Comparison of ENCODE assay signal across 8 mouse cellular contexts in the genomic region with DNA sequence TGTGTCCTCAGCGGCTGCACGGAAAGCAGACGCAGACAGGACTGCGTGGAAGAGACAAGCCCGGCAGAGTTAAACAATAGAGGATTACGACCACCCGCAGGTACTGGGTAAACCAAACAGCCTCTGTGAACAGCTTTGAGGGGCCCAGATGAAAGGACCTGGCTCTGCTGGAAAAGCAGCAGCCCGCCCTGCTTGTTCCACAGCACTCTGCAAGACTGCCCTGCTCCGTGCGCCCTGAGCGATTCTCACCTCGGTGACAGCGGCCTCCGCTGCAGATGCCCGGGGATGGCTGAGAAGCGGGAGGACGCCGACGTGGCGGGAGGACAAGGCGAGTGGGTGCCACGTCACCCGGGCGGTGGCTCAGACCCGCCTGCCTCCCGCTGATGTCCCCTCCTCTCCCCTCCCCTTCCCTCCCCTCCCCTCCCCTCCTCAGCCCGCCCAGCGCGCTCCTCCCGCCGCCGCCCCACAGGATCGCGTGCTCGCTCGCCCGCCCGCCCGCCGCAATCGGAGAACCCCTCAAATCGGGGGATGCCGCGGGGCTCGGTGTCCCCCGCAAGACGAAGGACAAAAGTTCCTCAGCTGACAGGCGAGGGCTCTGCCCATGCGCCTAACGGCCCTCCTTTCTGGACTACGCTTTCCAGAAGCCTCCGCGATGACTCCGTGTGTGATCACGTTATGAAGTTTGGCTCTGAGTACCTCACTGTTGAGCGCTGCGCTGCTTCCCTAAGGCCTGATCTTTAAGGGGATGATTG. TPM values are rescaled to one million over a fixed set of nuclear protein-coding genes. Genes with fewer than 3 reads are reported as not detected.
DNase-seq lines count a peak whose midpoint lies in the region; ATAC-seq and TF ChIP-seq lines count a peak whose summit lies in the region.

Gene Zfp9, minus strand, starts transcription at position 364 of the 752 bp plus-strand sequence.

- H3K36me3 ChIP-seq in heart, embryonic 12.5 days: peaks cover 14% of the 10 kb centered on the region
- no peaks in the 10 kb centered on the region for H3K36me3 ChIP-seq in kidney, postnatal 0 days (ENCODE audit: insufficient read depth, low read length)
- H3K36me3 ChIP-seq in liver, adult 2 months (ENCODE audit: control insufficient read depth, insufficient read depth, low read length): peaks cover 4% of the 10 kb centered on the region; the same call in 1 of the 2 replicates
- H3K36me3 ChIP-seq in myocyte (ENCODE audit: control insufficient read depth, insufficient read depth): peaks cover 8% of the 10 kb centered on the region

- peak within 1 kb of the TSS; percentile 72 for H3K4me2 ChIP-seq in heart, embryonic 12.5 days
- peak within 1 kb of the TSS; percentile 69 for H3K4me2 ChIP-seq in kidney, postnatal 0 days (ENCODE audit: low read length)
- H3K4me2 ChIP-seq in myocyte (ENCODE audit: low read depth): peak within 1 kb of the TSS; percentile 94

- H3K27me3 ChIP-seq in heart, embryonic 12.5 days (replicated peaks): no peaks in the 10 kb centered on the region
- no peaks in the 10 kb centered on the region for H3K27me3 ChIP-seq in kidney, postnatal 0 days (ENCODE audit: insufficient read depth, low read length)
- no peaks in the 10 kb centered on the region for H3K27me3 ChIP-seq in liver, adult 2 months (ENCODE audit: control insufficient read depth, insufficient read depth, low read length)
- H3K27me3 ChIP-seq in myocyte (ENCODE audit: control insufficient read depth, insufficient read depth, insufficient read length): no peaks in the 10 kb centered on the region

- TF ChIP-seq POLR2A in embryonic fibroblast, embryonic 13.5 days (IDR thresholded peaks at IDR 0.05; ENCODE audit: low read depth, low read length): peak; percentile 96
- TF ChIP-seq POLR2A in liver, adult 2 months (IDR thresholded peaks at IDR 0.05; ENCODE audit: extremely low read depth, insufficient read depth, low read length): peak; percentile 73
- TF ChIP-seq POLR2A in myocyte (IDR thresholded peaks at IDR 0.05; ENCODE audit: insufficient read length, low read depth): peak; percentile 99

- peak; percentile 92 for ATAC-seq in heart, embryonic 12.5 days (ENCODE audit: insufficient number of reproducible peaks, low FRiP score)
- peak; percentile 84 for ATAC-seq in kidney, postnatal 0 days (replicated peaks; ENCODE audit: low FRiP score, low read depth)

- H3ac ChIP-seq in myocyte (ENCODE audit: control insufficient read depth, insufficient read length): peak within 1 kb of the TSS; percentile 3

- H3K4me3 ChIP-seq in embryonic fibroblast, embryonic 13.5 days (ENCODE audit: insufficient read depth, low read length): peak within 1 kb of the TSS; percentile 96
- peak within 1 kb of the TSS; percentile 61 for H3K4me3 ChIP-seq in heart, embryonic 12.5 days
- peak within 1 kb of the TSS; percentile 51 for H3K4me3 ChIP-seq in kidney, postnatal 0 days (replicated peaks; ENCODE audit: low read depth, low read length)
- H3K4me3 ChIP-seq in liver, adult 2 months (ENCODE audit: insufficient read depth, low read depth, low read length): peak within 1 kb of the TSS; percentile 54
- peak within 1 kb of the TSS; percentile 80 for H3K4me3 ChIP-seq in myocyte

- no peaks in the 10 kb centered on the region for H3K9me3 ChIP-seq in heart, embryonic 12.5 days (replicated peaks)
- no peaks in the 10 kb centered on the region for H3K9me3 ChIP-seq in kidney, postnatal 0 days (replicated peaks; ENCODE audit: low read length)

- peaks cover 8% of the 10 kb centered on the region; the same call in 1 of the 2 replicates for H3K79me2 ChIP-seq in liver, adult 2 months (ENCODE audit: control insufficient read depth, insufficient read depth, low read length)
- H3K79me2 ChIP-seq in myocyte (ENCODE audit: control insufficient read depth, insufficient read depth): peaks cover 36% of the 10 kb centered on the region

- 1% methylated on average over 40 of the region's 57 CpGs for WGBS in heart, embryonic 12.5 days
- under 1% methylated on average over 46 of the region's 57 CpGs for WGBS in kidney, postnatal 0 days
- under 1% methylated on average over 36 of the region's 57 CpGs for WGBS in liver, adult 2 months

- H3K4me1 ChIP-seq in embryonic fibroblast, embryonic 13.5 days (ENCODE audit: control insufficient read depth, insufficient read depth, low read length): no peaks in the 10 kb centered on the region
- H3K4me1 ChIP-seq in heart, embryonic 12.5 days (replicated peaks): peaks cover 16% of the 10 kb centered on the region
- no peaks in the 10 kb centered on the region for H3K4me1 ChIP-seq in kidney, postnatal 0 days (replicated peaks; ENCODE audit: insufficient read depth, low read length)
- peaks cover 2% of the 10 kb centered on the region; the same call in 1 of the 2 replicates for H3K4me1 ChIP-seq in liver, adult 2 months (ENCODE audit: control insufficient read depth, insufficient read depth, low read length)

- H3K9ac ChIP-seq in heart, embryonic 12.5 days: peak within 1 kb of the TSS; percentile 78
- peak within 1 kb of the TSS; percentile 63 for H3K9ac ChIP-seq in kidney, postnatal 0 days (ENCODE audit: low read depth, low read length)
- peak within 1 kb of the TSS; percentile 77 for H3K9ac ChIP-seq in liver, adult 2 months (ENCODE audit: low read depth, low read length)

- TF ChIP-seq CTCF in embryonic fibroblast, embryonic 13.5 days (IDR thresholded peaks at IDR 0.05; ENCODE audit: borderline replicate concordance, insufficient read depth, low read length): no peak
- TF ChIP-seq CTCF in kidney, postnatal 0 days (IDR thresholded peaks at IDR 0.05; ENCODE audit: low read depth): no peak
- TF ChIP-seq CTCF in liver, adult 2 months (IDR thresholded peaks at IDR 0.05; ENCODE audit: low read depth, low read length): no peak

- peak; percentile 17 to 20 for DNase-seq in thymus, adult 18-20 months
- no peak for DNase-seq in thymus, postnatal 0 days (ENCODE audit: low spot score)
- peak; percentile 90 for DNase-seq in kidney, postnatal 0 days (ENCODE audit: low spot score)
- DNase-seq in liver, adult 2 months (ENCODE audit: extremely low read depth, low read depth, low spot score): peak; percentile 54
- DNase-seq in telencephalon, adult 2 months (ENCODE audit: low read depth, low spot score): peak; percentile 88

- H3K27ac ChIP-seq in embryonic fibroblast, embryonic 13.5 days (ENCODE audit: insufficient read depth, low read length): peak within 1 kb of the TSS; percentile 82
- H3K27ac ChIP-seq in heart, embryonic 12.5 days (ENCODE audit: poor library complexity, severe bottlenecking): peak within 1 kb of the TSS; percentile 74
- H3K27ac ChIP-seq in kidney, postnatal 0 days: peak within 1 kb of the TSS; percentile 47; the same call in 1 of the 2 replicates
- H3K27ac ChIP-seq in liver, adult 2 months (replicated peaks; ENCODE audit: insufficient read depth, low read depth, low read length): no peak within 1 kb of the TSS; the same call in 1 of the 2 replicates

TF ChIP-seq in myocyte, 11 proteins besides CTCF, POLR2A, EP300 and RAD21:
- TF ChIP-seq REST (IDR thresholded peaks at IDR 0.05; ENCODE audit: insufficient read depth, insufficient read length): peak; percentile 18
- TF ChIP-seq MAX (IDR thresholded peaks at IDR 0.05; ENCODE audit: low read depth): no peak
- peak; percentile 5 for TF ChIP-seq USF1 (IDR thresholded peaks at IDR 0.05; ENCODE audit: low read depth)
- peak in 1 of 3 experiments; percentile 33 for TF ChIP-seq MYOD1 (IDR thresholded peaks at IDR 0.05; ENCODE audit: control insufficient read depth in 1 of 3, insufficient read length in 2 of 3, low read depth in 2 of 3)
- TF ChIP-seq POLR2AphosphoS2 (IDR thresholded peaks at IDR 0.05; ENCODE audit: insufficient read length, low read depth): peak; percentile 97

RNA-seq across cellular contexts. Expression of gene Zfp9, which starts in this region (rescaled TPM):
- 0.73 and 0.76 TPM in 2 replicates for polyA plus RNA-seq in thymus, postnatal 0 days (2015; fragmentation: Nextera tagmentation; extraction: Ambion mirVana)
- 32.4 and 42.6 TPM in 2 replicates for polyA plus RNA-seq in embryonic fibroblast, embryonic 13.5 days (2011; ENCODE audit: insufficient read length, low read depth, missing spikeins)
- polyA plus RNA-seq in heart, embryonic 12.5 days (2016; fragmentation: Nextera tagmentation; extraction: Ambion mirVana): 9.1 and 10.3 TPM in 2 replicates
- 3.0 and 3.4 TPM in 2 replicates for polyA plus RNA-seq in kidney, postnatal 0 days (2015; fragmentation: Nextera tagmentation; extraction: Ambion mirVana)
- 0.37 and 0.67 TPM in 2 replicates for total RNA-seq in liver, adult 2 months (2014; rRNA removed)
- 0.31 and 0.99 TPM in 2 replicates for polyA plus RNA-seq in liver, adult 2 months (2012; rRNA removed)
- 2.8 TPM for polyA plus RNA-seq in myocyte (2012; fragmentation: generic; extraction: Trizol)

Comparison
In these comparisons a context has a peak if more than half of its experiments do, and no peak if none do; other contexts are left out.
1. Peak in DNase-seq, H3K4me3 ChIP-seq and H3K9ac ChIP-seq in liver, adult 2 months; RNA of the gene not detected or under 1 TPM.